Mouse (Mus musculus): ENCODE measurements at regions not wholly inside any gene's neighbourhood (a gene's known extent, or its start where the extent isn't known, plus 50 kb on each side); places are given as distances from the start of the nearest gene placed in this dataset.

DNA sequence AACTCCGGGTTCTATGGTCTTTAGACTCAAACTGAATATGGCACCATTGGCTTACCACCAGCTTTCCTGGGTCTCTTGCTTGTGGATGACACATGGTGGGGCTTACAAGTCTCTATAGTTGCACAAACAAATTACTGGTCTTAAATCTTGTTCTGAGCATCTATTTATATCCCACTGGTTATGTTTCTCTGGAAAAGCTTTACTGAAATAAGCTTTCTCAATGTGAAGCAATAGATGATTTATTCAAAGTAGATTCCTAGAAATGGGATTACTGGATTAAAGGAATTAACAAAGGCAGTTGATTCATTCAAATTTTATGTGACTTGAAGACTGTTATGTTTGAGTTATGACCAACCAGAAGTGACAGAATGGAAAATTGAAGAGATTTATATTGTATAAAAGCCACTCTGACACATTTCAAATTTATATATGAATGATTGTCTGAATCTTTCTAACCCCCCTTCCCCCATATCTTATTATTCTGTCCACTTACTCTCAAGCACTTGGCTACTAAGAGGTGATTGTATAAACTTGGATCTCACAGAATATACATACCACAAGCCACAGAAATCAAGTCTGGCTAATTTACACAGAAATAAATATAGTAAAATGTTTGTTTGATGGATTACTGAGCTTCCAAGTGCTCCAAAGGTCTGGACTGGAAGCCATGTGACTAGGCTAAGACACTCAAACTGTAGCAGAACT, 113.4 kb upstream of the C1qtnf3 start:
- DNase-seq, result no peak

DNA sequence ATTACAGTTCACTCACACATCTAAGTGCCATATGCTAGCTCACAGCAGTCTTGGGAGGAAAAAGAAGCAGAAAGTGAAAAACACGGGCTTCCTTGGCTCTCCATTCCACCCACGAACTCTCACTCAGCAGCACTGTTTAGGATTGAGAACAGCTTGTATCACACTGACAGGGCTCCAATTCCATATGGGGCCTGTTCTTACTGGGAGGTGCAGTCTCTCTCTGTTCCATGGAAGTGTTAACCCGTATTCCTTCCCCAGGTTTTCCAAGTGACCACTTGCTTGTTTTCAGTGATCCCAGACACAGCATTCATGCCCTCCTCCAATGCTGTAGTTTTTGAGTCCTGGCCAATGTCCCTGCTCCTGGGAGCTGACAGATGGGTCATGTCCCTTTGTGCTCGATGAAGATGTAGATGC, 111.5 kb upstream of the C1qtnf3 start:
- peak in 1 of 2 experiments; percentile 37 for DNase-seq

DNA sequence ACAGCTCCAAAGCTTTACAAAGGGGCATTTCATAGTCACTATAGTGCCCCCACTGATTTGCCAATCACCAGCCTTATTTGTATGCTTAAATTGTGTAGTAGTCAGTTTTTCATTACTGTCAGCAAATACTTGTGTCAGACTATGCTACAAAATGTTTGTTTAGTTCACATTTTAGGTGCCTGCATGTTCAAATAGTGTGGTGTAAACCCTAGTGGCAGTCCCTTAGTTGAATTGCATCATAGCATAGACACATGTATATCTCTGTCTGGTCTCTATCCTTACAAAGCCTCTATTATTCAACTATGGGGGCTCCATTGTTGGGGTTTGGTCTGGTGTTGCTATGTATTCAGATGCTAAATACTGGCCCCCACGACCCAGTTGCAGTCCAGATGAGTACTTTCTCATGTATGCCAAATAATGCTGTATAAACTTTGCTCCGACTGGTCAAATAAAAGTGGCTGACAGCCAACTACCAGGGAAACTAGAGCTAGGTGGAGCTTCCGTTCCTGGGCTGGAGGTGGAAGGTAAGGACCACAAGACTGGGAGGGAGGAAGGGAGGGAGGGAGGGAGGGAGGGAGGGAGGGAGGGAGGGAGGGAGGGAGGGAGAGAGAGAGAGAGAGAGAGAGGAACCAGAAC, 109.0 kb upstream of the C1qtnf3 start:
- peak; percentile 40 to 41 for DNase-seq

DNA sequence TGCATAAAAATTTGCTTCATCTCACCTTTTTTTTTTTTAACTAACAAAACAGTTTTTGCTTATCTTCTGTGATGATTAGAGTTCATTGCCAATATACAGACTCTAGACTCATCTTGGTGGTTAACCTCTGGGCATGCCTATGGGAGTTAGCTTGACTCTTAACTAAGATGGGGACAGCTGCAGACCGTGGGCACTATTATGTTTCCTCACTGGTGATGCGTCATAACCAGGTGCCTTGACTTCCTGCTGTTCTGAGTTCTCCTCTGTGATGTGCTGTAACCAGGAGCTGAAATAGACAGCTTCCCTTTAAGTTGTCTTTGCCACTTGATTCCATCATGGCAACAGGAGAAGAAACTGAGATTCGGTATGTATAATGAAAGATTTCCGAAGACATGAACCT, 105.4 kb upstream of the C1qtnf3 start:
- DNase-seq, result no peak

DNA sequence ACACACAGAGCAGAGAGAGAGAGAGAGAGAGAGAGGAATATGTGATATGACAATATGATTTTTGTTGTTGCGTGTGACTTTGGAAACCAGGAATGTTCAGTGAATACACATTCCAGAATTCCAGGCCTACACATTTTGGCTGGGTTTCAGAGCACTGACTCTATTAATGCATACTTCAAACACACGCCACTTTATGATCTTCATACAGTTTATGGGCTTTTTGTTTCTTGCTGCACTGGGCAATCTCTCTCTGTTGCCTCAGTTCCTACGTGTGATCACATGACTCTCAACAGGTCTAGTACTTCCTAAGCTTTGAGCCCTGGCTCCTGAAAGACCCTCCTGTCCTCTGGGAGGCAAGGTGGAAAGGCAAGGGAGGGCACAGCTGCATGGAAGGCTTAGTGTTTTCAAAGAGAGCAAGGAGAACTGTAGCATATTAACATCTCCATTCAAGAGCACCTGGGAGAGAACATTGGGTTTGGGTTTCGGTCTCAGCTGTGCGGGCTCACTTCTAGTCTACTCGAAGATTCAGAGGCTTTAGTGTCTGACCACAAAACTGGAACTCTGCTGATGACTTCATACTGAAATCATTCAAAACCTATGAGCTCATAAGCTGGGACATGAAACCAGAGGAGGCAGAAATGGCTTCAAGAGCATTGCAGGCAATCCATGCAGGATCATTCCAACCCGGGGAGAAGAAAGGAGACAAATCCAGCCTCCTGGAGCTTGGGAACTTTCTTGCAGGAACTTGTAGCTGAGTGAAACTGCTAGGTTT, 87.9 kb upstream of the C1qtnf3 start:
- DNase-seq, result no peak

DNA sequence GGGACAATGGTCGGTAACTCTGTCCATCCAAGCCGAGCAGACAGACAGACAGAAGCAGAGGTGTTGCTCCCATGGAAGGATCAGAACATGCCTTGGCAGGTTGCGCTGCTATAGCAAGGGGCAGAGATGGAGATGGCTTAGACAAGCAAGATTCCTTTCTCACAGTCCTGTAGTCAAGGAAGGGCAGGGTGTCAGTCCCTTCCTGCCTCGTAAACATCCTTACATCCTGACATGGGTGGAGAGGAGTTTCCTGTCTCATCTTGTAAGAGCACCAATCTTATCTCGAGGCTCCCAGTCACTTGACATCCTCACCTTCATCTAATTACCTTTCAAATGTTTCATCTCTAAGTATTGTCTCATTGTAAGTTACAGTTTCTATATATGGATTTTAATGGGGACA, 87.0 kb upstream of the C1qtnf3 start:
- DNase-seq, result no peak

DNA sequence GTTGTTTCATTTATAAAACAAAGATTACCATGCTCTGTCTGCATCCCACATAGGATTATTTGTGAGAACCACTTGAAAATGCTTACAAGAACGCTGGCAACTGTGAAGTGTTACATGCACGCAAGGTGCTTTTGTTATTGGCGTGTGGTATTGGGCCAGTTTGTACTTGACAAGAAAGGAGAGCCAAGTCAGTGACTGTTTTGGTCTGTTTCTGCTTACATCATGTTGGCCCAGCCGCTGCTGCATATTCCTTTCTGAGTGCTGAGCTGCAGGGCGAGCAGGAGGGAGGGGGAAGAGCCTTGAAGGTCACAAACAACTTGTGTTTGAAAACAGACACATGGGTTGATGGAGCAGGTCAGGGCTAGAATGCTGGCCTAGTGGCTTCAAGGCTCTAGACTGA, 85.3 kb upstream of the C1qtnf3 start:
- DNase-seq, result peak; percentile 34 to 46

DNA sequence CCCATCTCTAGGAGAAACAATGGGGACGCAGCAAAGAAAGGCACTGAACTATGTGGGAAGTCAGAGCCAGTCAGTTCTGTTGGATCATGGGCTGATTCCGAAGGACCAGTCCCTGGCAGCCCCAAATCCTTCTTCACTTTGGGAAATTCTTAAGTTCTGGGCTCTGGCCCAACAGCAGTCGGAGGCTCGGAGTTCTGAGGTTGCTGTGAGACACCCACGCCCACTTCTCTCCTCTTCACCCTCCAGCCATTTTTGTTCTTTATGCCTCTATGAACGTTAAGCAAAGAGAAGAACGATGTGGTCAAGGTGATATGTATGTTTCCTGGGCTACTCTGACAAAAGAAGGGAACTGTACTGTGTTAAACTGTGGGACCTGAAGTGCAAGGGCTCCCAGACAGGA, 84.0 kb upstream of the C1qtnf3 start:
- DNase-seq, result no peak

DNA sequence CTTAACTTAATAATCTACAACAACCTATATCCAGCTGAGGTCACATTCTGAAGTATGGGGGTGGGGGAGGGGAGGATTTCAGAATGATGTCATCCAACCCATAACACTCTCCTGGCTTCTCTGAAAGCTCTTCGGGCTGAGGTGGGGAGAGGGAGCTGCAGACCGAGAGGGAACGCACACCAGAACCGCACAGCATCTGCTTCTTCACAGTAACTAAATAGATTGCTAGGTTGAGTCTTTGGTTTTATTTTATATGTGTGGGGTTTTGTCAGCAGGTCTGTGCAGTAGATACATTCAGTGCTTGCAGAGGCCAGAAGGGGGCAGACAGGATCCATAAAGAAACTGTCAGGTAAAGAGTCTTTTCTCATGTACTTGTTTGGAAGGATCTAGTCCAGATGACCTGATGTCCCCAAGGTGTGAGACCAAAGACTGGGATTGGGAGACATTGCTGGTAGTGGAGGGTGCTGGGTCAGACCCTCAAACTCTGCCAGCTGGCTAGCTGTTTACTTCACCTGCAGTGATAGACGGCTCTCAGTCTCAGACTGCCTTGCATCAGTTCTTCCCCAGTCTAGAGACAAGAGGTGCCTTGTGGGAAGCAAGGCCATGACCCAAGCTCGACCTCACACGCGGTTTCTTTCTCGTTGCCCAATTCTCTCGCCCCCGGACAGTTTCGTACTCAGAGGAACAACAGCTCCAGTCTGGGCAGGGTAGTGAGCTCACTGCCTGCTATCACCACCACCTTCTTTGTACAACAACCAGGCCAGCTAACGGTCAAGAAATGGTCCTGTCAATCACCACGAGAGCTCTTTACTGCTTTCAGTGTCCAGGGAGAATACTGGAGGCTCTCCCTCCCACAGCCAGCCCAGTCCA, 83.2 kb upstream of the C1qtnf3 start:
- peak; percentile 47 to 66 for DNase-seq

DNA sequence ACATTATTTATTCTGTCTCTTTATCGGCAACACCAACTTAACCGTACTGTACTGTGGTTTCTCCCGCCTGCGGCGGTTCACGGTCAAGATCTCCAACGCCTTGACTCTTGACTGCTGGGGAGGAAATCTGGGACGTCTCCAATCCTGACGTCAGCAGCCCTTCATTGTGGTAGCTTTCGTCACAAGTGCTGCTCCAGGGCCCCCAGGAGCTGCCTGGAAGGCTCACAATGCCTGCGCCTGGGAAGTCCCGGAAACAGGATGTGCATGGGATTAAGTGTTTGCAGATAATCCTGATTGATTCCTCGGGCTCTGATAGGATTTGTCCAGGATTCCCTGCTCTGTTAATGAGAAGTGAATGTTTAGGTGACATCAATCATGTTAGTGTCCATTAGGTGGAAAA, 82.3 kb upstream of the C1qtnf3 start:
- DNase-seq, result peak; percentile 67 to 72

DNA sequence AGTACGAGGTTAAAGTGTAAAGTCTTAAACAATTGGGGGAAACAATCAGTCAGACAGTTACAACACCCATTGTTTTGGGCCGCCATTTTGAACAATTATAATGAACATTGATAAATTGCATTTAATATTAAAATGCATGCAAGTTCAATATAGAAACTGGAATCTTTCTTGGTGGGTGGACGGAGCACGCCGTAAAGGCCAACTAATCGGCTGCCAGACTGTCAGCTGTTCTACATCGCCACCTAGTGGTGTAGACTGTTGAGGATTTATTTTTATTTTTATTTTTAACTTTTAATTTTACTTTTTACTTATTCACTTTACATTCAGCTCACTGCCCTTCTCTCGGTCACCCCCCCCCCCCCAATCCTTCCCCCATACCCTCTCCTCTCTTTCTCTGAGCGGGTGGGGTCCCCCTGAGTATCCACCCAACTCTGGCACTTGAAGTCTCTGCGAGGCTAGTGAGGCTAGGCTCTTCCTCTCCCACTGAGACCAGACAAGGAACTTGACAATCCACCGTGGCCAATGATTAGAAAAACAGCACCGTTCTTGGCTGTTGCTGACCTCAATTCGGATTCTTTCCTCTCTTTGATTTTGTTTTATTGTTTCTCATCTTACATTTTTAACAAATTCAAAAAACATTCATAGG, 79.7 kb upstream of the C1qtnf3 start:
- DNase-seq, result peak in 1 of 2 experiments; percentile 52

DNA sequence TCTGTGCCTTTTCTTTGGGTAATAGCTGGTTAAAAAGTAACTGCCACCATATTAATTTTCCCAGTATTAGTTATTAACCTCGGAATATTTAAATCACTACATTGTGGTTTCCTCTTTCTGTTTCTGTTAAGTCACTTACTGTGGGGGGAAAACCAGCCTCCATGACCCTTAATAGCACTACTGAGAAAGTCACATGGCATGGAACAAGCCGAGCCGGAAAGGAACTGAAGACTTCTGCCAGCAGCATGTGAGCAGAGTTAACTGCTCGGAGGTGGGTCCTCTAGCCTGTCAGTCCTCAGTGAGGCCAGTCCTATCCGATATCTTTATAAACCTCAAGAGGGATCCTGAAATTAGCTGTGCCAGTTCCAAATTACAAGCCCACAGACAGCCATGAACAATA, 75.8 kb upstream of the C1qtnf3 start:
- peak; percentile 64 to 71 for DNase-seq

DNA sequence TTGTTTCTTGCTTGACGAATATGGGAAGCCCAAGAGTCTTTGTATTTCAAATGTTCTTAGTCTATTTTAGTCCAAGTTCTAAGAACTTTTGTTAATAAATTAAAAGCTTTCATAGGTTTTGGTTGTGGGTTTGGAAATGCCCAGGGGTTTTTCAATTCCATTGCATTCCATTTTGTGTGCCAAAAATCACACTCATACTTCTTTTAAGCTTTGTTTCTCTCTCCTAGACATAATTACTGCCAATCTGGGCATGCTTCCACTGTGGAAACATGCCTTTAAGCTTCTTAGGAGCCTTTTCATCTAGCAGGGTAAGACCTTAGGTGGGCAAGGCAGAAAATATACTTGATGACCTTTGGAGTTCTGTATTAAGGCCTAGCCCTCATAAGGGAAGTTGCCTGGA, 70.4 kb upstream of the C1qtnf3 start:
- DNase-seq, result no peak

DNA sequence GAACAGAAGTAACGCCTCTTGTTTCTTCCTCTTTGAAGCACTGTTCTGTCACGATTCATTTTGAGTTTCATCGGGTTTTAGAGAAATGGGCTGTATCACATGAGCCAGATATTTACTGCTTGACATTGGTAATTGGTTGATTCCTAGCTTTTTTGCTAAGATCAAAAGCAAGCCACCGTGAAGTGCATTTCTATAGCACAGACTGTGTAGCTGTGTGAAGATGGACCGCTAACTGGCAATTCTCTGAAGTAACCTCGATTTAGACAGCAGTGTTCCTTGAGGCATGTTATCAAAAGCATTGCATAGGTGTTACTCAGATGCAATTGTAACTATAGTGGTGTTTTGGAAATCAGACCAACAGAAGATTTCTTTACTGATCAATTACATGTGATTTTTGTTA, 64.1 kb upstream of the C1qtnf3 start:
- no peak for DNase-seq

DNA sequence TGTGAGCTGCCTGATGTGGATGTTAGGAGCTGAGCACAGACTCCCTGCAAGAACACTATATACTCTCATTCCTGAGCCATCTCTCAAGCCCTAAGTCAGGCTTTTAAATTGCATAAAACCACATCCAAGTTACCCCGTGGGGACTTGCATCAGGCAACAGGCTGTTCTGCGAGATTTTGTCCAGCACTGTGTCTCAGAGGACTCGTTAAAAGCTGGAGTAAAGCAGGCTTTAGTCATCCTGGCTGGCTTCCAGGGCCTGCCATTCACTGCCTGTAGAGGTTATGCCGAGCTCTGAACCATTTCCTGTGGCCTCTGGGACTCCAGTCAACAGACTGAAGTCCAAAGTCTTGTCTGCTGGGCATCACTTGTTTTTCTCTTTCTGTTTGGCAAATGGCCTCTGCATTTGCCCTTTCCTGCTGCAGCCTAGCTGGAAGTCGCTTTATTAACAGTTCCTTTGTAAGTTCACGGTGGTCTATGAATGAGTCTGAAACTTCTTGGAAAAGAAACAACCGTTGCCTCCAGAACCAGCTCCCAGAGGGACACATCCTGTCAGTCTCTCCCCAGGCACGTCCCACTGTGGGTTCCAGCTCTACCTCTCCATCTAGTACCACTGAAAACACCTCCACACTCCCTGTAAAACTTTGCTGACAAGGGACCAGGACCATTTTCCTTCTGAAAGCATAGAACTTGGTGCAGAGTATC, 61.8 kb upstream of the C1qtnf3 start:
- peak; percentile 95 for DNase-seq

DNA sequence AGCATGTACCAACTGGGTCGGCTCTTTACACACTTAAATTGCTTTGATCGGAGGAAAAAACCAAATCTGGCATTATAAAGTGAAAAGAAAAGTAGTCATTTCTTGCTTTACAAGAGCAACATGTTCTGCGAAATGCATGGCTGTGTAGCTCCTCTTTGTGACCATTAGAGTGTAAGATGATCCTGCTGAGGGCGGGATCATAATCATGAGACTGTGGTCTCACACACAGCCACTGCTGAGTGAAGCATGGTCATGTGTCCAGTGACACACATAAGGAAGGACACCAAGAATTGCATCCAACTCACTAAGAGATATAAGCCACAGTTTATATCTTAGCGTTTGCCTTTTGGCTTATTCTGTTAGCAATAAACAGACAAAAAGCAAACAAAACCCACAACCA, 53.8 kb upstream of the C1qtnf3 start:
- no peak for DNase-seq

DNA sequence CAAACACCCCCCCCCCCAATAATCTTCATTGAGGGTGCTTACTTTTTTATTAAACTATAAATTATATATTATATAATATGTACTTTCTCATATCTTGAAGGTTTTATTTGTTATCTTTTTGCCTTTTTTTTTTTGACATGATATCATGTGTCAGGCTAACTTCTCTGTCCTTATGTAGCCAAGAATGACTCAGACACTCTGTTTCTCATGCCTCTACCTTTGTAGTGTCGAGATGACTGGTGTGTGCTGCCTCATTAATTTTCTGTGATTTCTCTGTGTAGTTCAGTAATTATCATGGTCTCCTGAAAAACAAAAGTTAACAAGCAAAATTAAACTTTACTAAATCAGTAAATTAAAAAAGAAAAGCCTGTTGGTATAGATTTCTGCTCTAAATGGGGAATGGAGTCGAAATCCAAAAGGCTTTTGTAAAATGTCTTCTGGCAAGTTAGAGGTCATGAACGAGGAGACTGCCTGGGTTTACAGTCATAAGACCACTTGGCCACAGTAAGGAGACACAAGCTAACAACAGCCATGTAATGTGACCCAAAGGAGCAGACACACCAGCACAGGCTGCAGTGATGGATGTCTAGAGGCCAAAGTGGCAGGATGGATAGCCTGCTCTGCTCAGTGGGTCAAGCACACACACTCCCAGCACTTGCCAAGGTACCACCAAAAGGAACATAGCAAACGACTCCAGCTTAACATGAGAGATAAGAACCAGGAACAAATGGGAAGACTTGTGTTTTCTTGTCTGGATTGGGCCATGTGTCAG, 53.2 kb upstream of the C1qtnf3 start:
- DNase-seq, result no peak

DNA sequence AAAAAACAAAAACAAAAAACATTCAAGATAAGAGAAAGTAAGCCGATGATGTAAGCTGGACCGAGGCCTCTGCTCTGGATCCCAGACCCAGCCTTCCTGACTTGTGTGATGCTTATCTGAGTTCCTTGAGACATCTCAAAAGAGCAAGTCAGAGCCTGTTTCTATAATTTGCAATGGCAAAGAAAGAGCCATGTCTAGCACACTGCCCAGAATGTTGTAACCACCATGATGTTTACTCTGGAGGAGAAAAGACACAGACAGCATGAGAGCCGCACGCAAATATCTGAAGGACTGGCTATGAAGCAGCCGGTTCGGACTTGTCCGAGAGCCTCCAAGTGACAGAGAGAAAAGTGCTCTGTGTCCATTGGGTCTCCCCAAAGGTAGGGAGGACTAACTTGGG, 52.2 kb upstream of the C1qtnf3 start:
- DNase-seq, result no peak

DNA sequence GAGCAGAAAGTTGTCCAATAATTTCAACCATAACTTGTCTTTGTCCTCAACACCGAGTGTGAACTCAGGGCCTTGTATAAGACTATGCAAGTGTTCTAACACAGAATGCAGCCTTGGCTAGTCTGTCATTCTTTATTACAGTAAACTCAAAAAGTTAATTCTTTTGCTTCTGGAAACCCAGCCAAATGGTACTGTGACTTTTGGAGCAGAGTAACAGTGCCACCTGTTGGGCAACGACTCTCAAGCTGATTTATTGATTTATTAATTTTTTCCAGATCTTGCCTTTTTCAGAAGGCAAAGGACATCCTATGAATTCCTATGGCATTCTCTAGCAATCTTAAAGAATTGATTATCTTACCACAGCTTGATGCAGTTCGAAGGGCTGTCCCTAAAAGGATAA, 51.1 kb upstream of the C1qtnf3 start:
- DNase-seq, result peak; percentile 58 to 82

DNA sequence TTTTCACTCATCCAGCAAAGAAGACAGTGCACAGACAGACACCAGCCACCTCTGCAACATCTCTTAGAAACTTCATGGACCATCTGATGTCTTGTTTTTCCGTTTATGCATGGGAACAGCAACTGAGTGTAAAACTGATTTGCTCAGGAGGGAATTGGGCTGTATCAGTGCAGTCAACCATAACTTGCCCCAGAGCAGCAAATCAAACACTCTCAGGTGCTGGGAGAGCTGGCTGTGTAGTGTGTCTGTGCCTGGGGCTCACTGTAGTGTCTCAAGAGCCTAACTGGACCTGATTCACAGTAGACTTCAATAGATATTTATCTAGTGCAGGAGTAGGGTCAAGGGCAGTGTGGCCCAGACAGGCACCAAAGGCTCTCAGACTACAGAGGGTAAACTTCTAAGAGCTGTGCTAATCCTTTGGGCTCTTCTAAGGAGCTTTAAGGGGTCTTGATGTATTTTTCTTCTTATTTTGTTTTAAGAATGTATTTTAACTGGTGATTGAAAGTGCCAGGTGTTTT, 50.3 kb upstream of the C1qtnf3 start:
- peak in 1 of 2 experiments; percentile 15 for DNase-seq
